Mouse (Mus musculus): Measurements from ENCODE around the gene Lamtor1.

Lamtor1 gene

GRCm38 (mm10) chr7:101905561-101906286 is at the start of gene Lamtor1:
Gene Lamtor1, plus strand, starts transcription at chr7:101905904.
- DNase-seq, result peak; percentile 99 to 100

- DNase-seq, result no peak
Measured at GRCm38 (mm10) chr7:101857094-101857493, 48.6 kb upstream of the Lamtor1 start, which contains the start of gene Folr2. Gene Folr2, minus strand, starts transcription at chr7:101857194.

- DNase-seq, result peak; percentile 48 to 49
Measured at GRCm38 (mm10) chr7:101858362-101858761, 47.3 kb upstream of the Lamtor1 start.

GRCm38 (mm10) chr7:101860978-101861377 is 44.7 kb upstream of the Lamtor1 start:
- DNase-seq, result no peak

GRCm38 (mm10) chr7:101862291-101862690 is 43.4 kb upstream of the Lamtor1 start:
- DNase-seq, result no peak

GRCm38 (mm10) chr7:101863415-101863814 is 42.3 kb upstream of the Lamtor1 start, which contains the start of gene Anapc15:
Gene Anapc15, plus strand, starts transcription at chr7:101863715.
- no peak for DNase-seq

GRCm38 (mm10) chr7:101866491-101867265 is 39.0 kb upstream of the Lamtor1 start:
- no peak for DNase-seq

- DNase-seq, result no peak
Measured at GRCm38 (mm10) chr7:101867482-101867881, 38.2 kb upstream of the Lamtor1 start.

GRCm38 (mm10) chr7:101868241-101869162 is 37.2 kb upstream of the Lamtor1 start:
- no peak for DNase-seq

- no peak for DNase-seq
Measured at GRCm38 (mm10) chr7:101869163-101869500, 36.6 kb upstream of the Lamtor1 start.

GRCm38 (mm10) chr7:101870629-101871028 is 35.1 kb upstream of the Lamtor1 start, which contains the start of gene Folr1:
Gene Folr1, minus strand, starts transcription at chr7:101870788.
- DNase-seq, result no peak

GRCm38 (mm10) chr7:101871296-101871695 is 34.4 kb upstream of the Lamtor1 start:
- DNase-seq, result no peak

GRCm38 (mm10) chr7:101875978-101876377 is 29.7 kb upstream of the Lamtor1 start:
- no peak for DNase-seq

GRCm38 (mm10) chr7:101880855-101881254 is 24.8 kb upstream of the Lamtor1 start:
- DNase-seq, result no peak

GRCm38 (mm10) chr7:101882413-101883154 is 23.1 kb upstream of the Lamtor1 start:
- no peak for DNase-seq

GRCm38 (mm10) chr7:101884160-101884559 is 21.5 kb upstream of the Lamtor1 start:
- no peak for DNase-seq

GRCm38 (mm10) chr7:101886274-101886673 is 19.4 kb upstream of the Lamtor1 start:
- no peak for DNase-seq

- DNase-seq, result no peak
Measured at GRCm38 (mm10) chr7:101888460-101888859, 17.2 kb upstream of the Lamtor1 start.

GRCm38 (mm10) chr7:101895695-101896094 is 10.0 kb upstream of the Lamtor1 start:
- no peak for DNase-seq

- peak; percentile 97 to 98 for DNase-seq
Measured at GRCm38 (mm10) chr7:101896104-101897066, 9.3 kb upstream of the Lamtor1 start.

All from lung, postnatal 4 days (tissue).